Mouse (Mus musculus): ENCODE results near the gene Palb2.

The Palb2 gene

GRCm38 (mm10) chr7:122099222-122099621, 33.6 kb downstream of the Palb2 start:
- peak; percentile 39 for DNase-seq (ENCODE audit: low spot score)

GRCm38 (mm10) chr7:122098009-122098408, 34.8 kb downstream of the Palb2 start:
- DNase-seq (ENCODE audit: low spot score): no peak

- no peak for DNase-seq (ENCODE audit: low spot score)
Measured at GRCm38 (mm10) chr7:122094564-122095330, 38.0 kb downstream of the Palb2 start.

GRCm38 (mm10) chr7:122087195-122087982, 45.4 kb downstream of the Palb2 start:
- no peak for DNase-seq (ENCODE audit: low spot score)

GRCm38 (mm10) chr7:122081071-122081470, 51.7 kb downstream of the Palb2 start:
- no peak for DNase-seq (ENCODE audit: low spot score)

- DNase-seq (ENCODE audit: low spot score): no peak
Measured at GRCm38 (mm10) chr7:122079798-122080554, 52.8 kb downstream of the Palb2 start.

- no peak for DNase-seq (ENCODE audit: low spot score)
Measured at GRCm38 (mm10) chr7:122074374-122074773, 58.4 kb downstream of the Palb2 start.

GRCm38 (mm10) chr7:122067517-122068381, 65.0 kb downstream of the Palb2 start:
- DNase-seq (ENCODE audit: low spot score): peak; percentile 22

GRCm38 (mm10) chr7:122066945-122067516, 65.8 kb downstream of the Palb2 start, which contains the start of the genes Ubfd1 and Ears2:
Gene Ubfd1 (plus strand): TSS chr7:122067175.
Gene Ears2 (minus strand): TSS chr7:122067263.
- peak; percentile 96 for DNase-seq (ENCODE audit: low spot score)

GRCm38 (mm10) chr7:122066102-122066944, 66.5 kb downstream of the Palb2 start:
- no peak for DNase-seq (ENCODE audit: low spot score)

- no peak for DNase-seq (ENCODE audit: low spot score)
Measured at GRCm38 (mm10) chr7:122065656-122066055, 67.1 kb downstream of the Palb2 start.

All from layer of hippocampus, adult 11-12 months (tissue).